Mouse (Mus musculus): ENCODE data around the gene Rpl26. TPM values are rescaled to one million over a fixed set of nuclear protein-coding genes. Genes with fewer than 3 reads are reported as not detected.
"Not testable (repeated sequence)": the region's sequence is repeated elsewhere in the genome, so short reads cannot be mapped to it uniquely, and the experiment has no call there.

The Rpl26 gene
- polyA plus RNA-seq, 1 experiment from 2014 or later: 640 TPM

- Histone ChIP-seq H3K4me2 (no peak overlapping the region), H3K9ac (no peak overlapping the region), H3K27me3 (replicated peaks) (peaks cover 5% of the 10 kb centered on the region; the same call in 1 of the 2 replicates), H3K36me3 (no peaks in the 10 kb centered on the region), H3K4me3 (no peak overlapping the region), H3K4me1 (no peaks in the 10 kb centered on the region), H3K27ac (replicated peaks) (no peak overlapping the region), H3K9me3 (no peaks in the 10 kb centered on the region)
- ATAC-seq (ENCODE audit: extremely low read depth, insufficient number of reproducible peaks, low FRiP score, low TSS enrichment): no peak
- 71% methylated on average over 2 of the region's 2 CpGs for WGBS
These were observed 23.4 kb downstream of the Rpl26 start for GRCm38 (mm10) chr11:68924749-68925148.

DNA sequence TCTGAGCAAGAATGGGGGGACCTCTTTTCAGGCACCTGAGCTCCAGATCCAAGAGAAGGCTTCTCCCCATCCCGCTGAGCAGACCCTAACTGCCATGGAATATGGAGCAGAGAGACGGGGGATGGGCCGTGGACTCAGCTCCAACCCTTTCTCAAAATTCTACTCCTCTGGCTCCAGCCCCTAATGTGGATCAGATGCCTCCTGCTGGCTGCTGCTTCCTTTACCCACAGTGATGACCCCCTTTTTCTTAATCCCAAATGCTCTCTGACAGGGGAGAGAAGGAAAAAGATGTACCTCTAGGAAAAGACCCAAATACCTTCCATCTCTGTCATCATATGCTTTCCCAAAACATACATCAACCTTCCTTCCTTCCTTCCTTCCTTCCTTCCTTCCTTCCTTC is 25.6 kb downstream of the Rpl26 start, which contains the start of gene Odf4:
Gene Odf4, minus strand, starts transcription at position 101 of the 400 bp plus-strand sequence.
- 74% methylated on average over 3 of the region's 3 CpGs for WGBS
- no peak within 1 kb of the TSS for H3K4me2 ChIP-seq
- ATAC-seq (ENCODE audit: extremely low read depth, insufficient number of reproducible peaks, low FRiP score, low TSS enrichment): no peak
- no peak within 1 kb of the TSS for H3K27ac ChIP-seq (replicated peaks)
- peaks cover 4% of the 10 kb centered on the region; the same call in 1 of the 2 replicates for H3K27me3 ChIP-seq (replicated peaks)
- H3K9ac ChIP-seq: no peak within 1 kb of the TSS
- H3K9me3 ChIP-seq: no peaks in the 10 kb centered on the region
- no peaks in the 10 kb centered on the region for H3K4me1 ChIP-seq
- no peaks in the 10 kb centered on the region for H3K36me3 ChIP-seq
- no peak within 1 kb of the TSS for H3K4me3 ChIP-seq

GRCm38 (mm10) chr11:68929947-68930346 is 28.6 kb downstream of the Rpl26 start:
- ATAC-seq (ENCODE audit: extremely low read depth, insufficient number of reproducible peaks, low FRiP score, low TSS enrichment): no peak
- Histone ChIP-seq H3K4me3 (no peak overlapping the region), H3K27me3 (replicated peaks) (no peaks in the 10 kb centered on the region; the same call in 1 of the 2 replicates), H3K9ac (no peak overlapping the region), H3K9me3 (no peaks in the 10 kb centered on the region), H3K4me1 (no peaks in the 10 kb centered on the region), H3K36me3 (no peaks in the 10 kb centered on the region), H3K4me2 (no peak overlapping the region), H3K27ac (replicated peaks) (no peak overlapping the region)
- WGBS: 63% methylated on average over 6 of the region's 6 CpGs

DNA sequence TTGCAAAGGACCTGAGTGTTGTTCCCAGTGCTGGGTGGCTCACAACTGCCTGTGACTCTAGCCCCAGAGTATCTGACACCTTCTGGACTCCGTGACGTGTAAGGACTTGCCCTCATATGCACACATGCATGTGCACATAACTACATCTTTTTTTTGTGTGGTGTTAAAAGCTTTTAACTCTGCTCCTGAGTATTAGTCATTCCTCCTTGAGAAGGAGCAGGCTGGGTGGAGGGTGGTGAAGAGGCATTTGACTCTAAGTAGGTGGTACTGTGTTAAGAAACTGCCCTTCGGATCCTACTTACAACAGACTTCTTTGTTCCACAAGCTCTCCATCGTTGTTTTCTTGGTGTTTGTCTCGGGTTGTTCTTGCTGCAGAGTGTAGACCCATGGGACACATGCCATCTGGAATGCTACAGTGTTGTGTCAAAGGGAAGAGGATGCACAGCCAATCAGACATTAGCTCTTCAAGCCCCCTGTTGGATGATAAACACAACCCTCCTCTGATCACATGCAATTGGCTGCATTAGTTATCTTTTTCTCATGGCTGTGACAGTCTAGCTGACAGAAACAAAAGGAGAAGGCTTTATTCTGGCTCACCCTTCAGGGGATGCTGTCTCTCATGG is 32.6 kb downstream of the Rpl26 start:
- H3K4me2 ChIP-seq: no peak overlapping the region
- H3K9ac ChIP-seq: no peak overlapping the region
- H3K36me3 ChIP-seq: no peaks in the 10 kb centered on the region
- no peak for ATAC-seq (ENCODE audit: extremely low read depth, insufficient number of reproducible peaks, low FRiP score, low TSS enrichment)
- H3K4me3 ChIP-seq: no peak overlapping the region
- WGBS: 71% methylated on average over 5 of the region's 5 CpGs
- H3K27me3 ChIP-seq (replicated peaks): no peaks in the 10 kb centered on the region
- H3K9me3 ChIP-seq: no peaks in the 10 kb centered on the region
- no peak overlapping the region for H3K27ac ChIP-seq (replicated peaks)
- no peaks in the 10 kb centered on the region for H3K4me1 ChIP-seq

GRCm38 (mm10) chr11:68936951-68937350 is 35.6 kb downstream of the Rpl26 start:
- not testable (repeated sequence) for H3K27me3 ChIP-seq (replicated peaks); H3K9me3 ChIP-seq; H3K4me1 ChIP-seq; H3K36me3 ChIP-seq; H3K9ac ChIP-seq; H3K4me3 ChIP-seq; ATAC-seq (ENCODE audit: extremely low read depth, insufficient number of reproducible peaks, low FRiP score, low TSS enrichment); H3K4me2 ChIP-seq; H3K27ac ChIP-seq (replicated peaks)
- WGBS: 79% methylated on average over 4 of the region's 4 CpGs

- no peaks in the 10 kb centered on the region for H3K9me3 ChIP-seq
- H3K4me2 ChIP-seq: peak overlapping the region; percentile 67
- peak overlapping the region; percentile 51 for H3K27ac ChIP-seq (replicated peaks)
- H3K27me3 ChIP-seq (replicated peaks): no peaks in the 10 kb centered on the region
- H3K4me1 ChIP-seq: peaks cover 9% of the 10 kb centered on the region
- H3K9ac ChIP-seq: peak overlapping the region; percentile 84
- ATAC-seq (ENCODE audit: extremely low read depth, insufficient number of reproducible peaks, low FRiP score, low TSS enrichment): peak; percentile 93
- 3% methylated on average over 16 of the region's 16 CpGs for WGBS
- peak overlapping the region; percentile 55 for H3K4me3 ChIP-seq
- no peaks in the 10 kb centered on the region; the same call in 1 of the 2 replicates for H3K36me3 ChIP-seq
These were observed 38.3 kb downstream of the Rpl26 start for GRCm38 (mm10) chr11:68939451-68940304.

GRCm38 (mm10) chr11:68940516-68940915 is 39.1 kb downstream of the Rpl26 start:
- peaks cover 2% of the 10 kb centered on the region; the same call in 1 of the 2 replicates for H3K36me3 ChIP-seq
- no peak for ATAC-seq (ENCODE audit: extremely low read depth, insufficient number of reproducible peaks, low FRiP score, low TSS enrichment)
- peak overlapping the region; percentile 67 for H3K4me2 ChIP-seq
- H3K4me1 ChIP-seq: peaks cover 9% of the 10 kb centered on the region
- H3K9me3 ChIP-seq: no peaks in the 10 kb centered on the region
- 62% methylated on average over 4 of the region's 4 CpGs for WGBS
- H3K27me3 ChIP-seq (replicated peaks): no peaks in the 10 kb centered on the region
- H3K9ac ChIP-seq: peak overlapping the region; percentile 84
- H3K4me3 ChIP-seq: peak overlapping the region; percentile 55
- H3K27ac ChIP-seq (replicated peaks): no peak overlapping the region

- no peak overlapping the region for H3K4me3 ChIP-seq
- peaks cover 16% of the 10 kb centered on the region for H3K4me1 ChIP-seq
- 68% methylated on average over 8 of the region's 8 CpGs for WGBS
- H3K9ac ChIP-seq: no peak overlapping the region
- no peaks in the 10 kb centered on the region for H3K9me3 ChIP-seq
- H3K36me3 ChIP-seq: peaks cover 9% of the 10 kb centered on the region; the same call in 1 of the 2 replicates
- no peak overlapping the region for H3K4me2 ChIP-seq
- no peak overlapping the region for H3K27ac ChIP-seq (replicated peaks)
- H3K27me3 ChIP-seq (replicated peaks): peaks cover 8% of the 10 kb centered on the region; the same call in 1 of the 2 replicates
- ATAC-seq (ENCODE audit: extremely low read depth, insufficient number of reproducible peaks, low FRiP score, low TSS enrichment): no peak
These were observed 41.3 kb downstream of the Rpl26 start for GRCm38 (mm10) chr11:68942731-68943130.

GRCm38 (mm10) chr11:68945245-68945644 is 43.9 kb downstream of the Rpl26 start:
- H3K36me3 ChIP-seq: peaks cover 9% of the 10 kb centered on the region; the same call in 1 of the 2 replicates
- H3K27me3 ChIP-seq (replicated peaks): peaks cover 13% of the 10 kb centered on the region; the same call in 1 of the 2 replicates
- no peak overlapping the region for H3K4me3 ChIP-seq
- no peaks in the 10 kb centered on the region for H3K9me3 ChIP-seq
- peaks cover 12% of the 10 kb centered on the region for H3K4me1 ChIP-seq
- H3K27ac ChIP-seq (replicated peaks): no peak overlapping the region
- no peak overlapping the region for H3K4me2 ChIP-seq
- no peak overlapping the region for H3K9ac ChIP-seq
- ATAC-seq (ENCODE audit: extremely low read depth, insufficient number of reproducible peaks, low FRiP score, low TSS enrichment): no peak
- WGBS: 68% methylated on average over 2 of the region's 2 CpGs

GRCm38 (mm10) chr11:68946001-68946400 is 44.6 kb downstream of the Rpl26 start:
- no peak for ATAC-seq (ENCODE audit: extremely low read depth, insufficient number of reproducible peaks, low FRiP score, low TSS enrichment)
- H3K27me3 ChIP-seq (replicated peaks): peaks cover 13% of the 10 kb centered on the region; the same call in 1 of the 2 replicates
- no peak overlapping the region for H3K4me2 ChIP-seq
- H3K27ac ChIP-seq (replicated peaks): no peak overlapping the region
- no peak overlapping the region for H3K4me3 ChIP-seq
- no peaks in the 10 kb centered on the region for H3K9me3 ChIP-seq
- peaks cover 8% of the 10 kb centered on the region for H3K4me1 ChIP-seq
- H3K9ac ChIP-seq: no peak overlapping the region
- whole genome bisulfite sequencing: 81% methylated on average over 4 of the region's 4 CpGs
- peaks cover 9% of the 10 kb centered on the region; the same call in 1 of the 2 replicates for H3K36me3 ChIP-seq

GRCm38 (mm10) chr11:68946806-68947440 is 45.5 kb downstream of the Rpl26 start:
- WGBS: 19% methylated on average over 16 of the region's 16 CpGs
- Histone ChIP-seq H3K36me3 (peaks cover 9% of the 10 kb centered on the region; the same call in 1 of the 2 replicates), H3K4me2 (peak overlapping the region; percentile 66), H3K4me1 (peaks cover 11% of the 10 kb centered on the region), H3K27ac (replicated peaks) (no peak overlapping the region), H3K9me3 (no peaks in the 10 kb centered on the region), H3K9ac (peak overlapping the region; percentile 65; the same call in 1 of the 2 replicates), H3K4me3 (peak overlapping the region; percentile 39), H3K27me3 (replicated peaks) (peaks cover 22% of the 10 kb centered on the region)
- no peak for ATAC-seq (ENCODE audit: extremely low read depth, insufficient number of reproducible peaks, low FRiP score, low TSS enrichment)

Data from heart, embryonic 13.5 days (tissue).